29 mouse cellular contexts compared by ENCODE assay signal in the genomic region with DNA sequence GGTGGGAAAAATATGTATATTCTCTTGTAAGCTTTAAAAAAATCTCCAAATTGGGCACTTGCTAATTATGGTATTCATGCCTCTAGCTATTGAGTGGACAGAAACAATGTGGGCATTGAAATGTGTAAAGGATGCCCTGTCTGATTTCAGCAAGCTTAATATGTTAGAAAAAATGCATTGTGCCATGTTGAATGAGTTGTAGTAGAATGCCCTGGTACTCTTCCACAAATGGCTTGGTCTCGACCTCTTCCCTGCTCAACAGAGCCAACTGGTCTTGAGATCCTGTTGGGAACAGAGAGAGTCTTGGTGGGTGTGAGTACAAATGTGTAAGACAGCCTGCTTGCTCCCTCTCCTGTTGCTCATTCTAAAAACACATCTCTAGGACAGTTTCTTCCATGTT.
A peak's percentile ranks its signal among the peaks of the same experiment; 100 is the strongest.
DNase-seq lines count a peak whose midpoint lies in the region; ATAC-seq lines count a peak whose summit lies in the region.
"Had no signal": no experiment of that assay in that cellular context is flagged by ENCODE, and none has a peak within 500 bp of the region (broad histone marks: within the 10 kb centered on the region; RNA-seq: fewer than 3 reads in every experiment).

No protein-coding gene starts in this region.

- no peaks in the 10 kb centered on the region for H3K9me3 ChIP-seq in forebrain, embryonic 12.5 days
- H3K9me3 ChIP-seq in forebrain, embryonic 15.5 days, result no peaks in the 10 kb centered on the region
- H3K9me3 ChIP-seq in kidney, embryonic 15.5 days (replicated peaks), result no peaks in the 10 kb centered on the region
- H3K9me3 ChIP-seq: embryonic facial prominence, embryonic 12.5 days; embryonic facial prominence, embryonic 15.5 days; heart, embryonic 12.5 days; heart, embryonic 15.5 days; hindbrain, embryonic 10.5 days; hindbrain, embryonic 13.5 days; intestine, embryonic 15.5 days had no signal

- no peak overlapping the region for H3K9ac ChIP-seq in forebrain, embryonic 12.5 days
- H3K9ac ChIP-seq in forebrain, embryonic 15.5 days (replicated peaks), result no peak overlapping the region
- no peak overlapping the region for H3K9ac ChIP-seq in kidney, embryonic 15.5 days
- H3K9ac ChIP-seq: embryonic facial prominence, embryonic 12.5 days; embryonic facial prominence, embryonic 15.5 days; heart, embryonic 12.5 days; heart, embryonic 15.5 days; hindbrain, embryonic 13.5 days; intestine, embryonic 15.5 days had no signal

- no peaks in the 10 kb centered on the region for H3K27me3 ChIP-seq in forebrain, embryonic 12.5 days
- no peaks in the 10 kb centered on the region for H3K27me3 ChIP-seq in forebrain, embryonic 15.5 days
- H3K27me3 ChIP-seq in kidney, embryonic 15.5 days, result no peaks in the 10 kb centered on the region
- H3K27me3 ChIP-seq: embryonic facial prominence, embryonic 12.5 days; embryonic facial prominence, embryonic 15.5 days; heart, embryonic 12.5 days; heart, embryonic 15.5 days; intestine, embryonic 15.5 days had no signal

- 0 out of 2 replicates have a peak, but pooled peaks have one; percentile 53 for ATAC-seq in forebrain, embryonic 12.5 days (ENCODE audit: low FRiP score)
- peak; percentile 55; the same call in 1 of the 2 replicates for ATAC-seq in forebrain, embryonic 15.5 days (replicated peaks)
- ATAC-seq in kidney, embryonic 15.5 days (replicated peaks; ENCODE audit: low FRiP score), result no peak
- ATAC-seq in erythroid progenitor cell, adult 5-6 weeks (replicated peaks; ENCODE audit: low FRiP score, poor library complexity, severe bottlenecking), result no peak
- ATAC-seq: activated CD4-positive, CD25-positive, alpha-beta regulatory T cell, adult 4 months; CD4-positive, CD25-positive, alpha-beta regulatory T cell, adult 4 months; hindbrain, embryonic 16.5 days; intestine, embryonic 15.5 days had no signal

- 6% methylated on average over 1 of the region's 1 CpGs for WGBS in forebrain, embryonic 12.5 days
- 14% methylated on average over 1 of the region's 1 CpGs for WGBS in forebrain, embryonic 15.5 days
- WGBS in kidney, embryonic 15.5 days, result 60% methylated on average over 1 of the region's 1 CpGs

- no peak overlapping the region for H3K4me2 ChIP-seq in forebrain, embryonic 12.5 days
- H3K4me2 ChIP-seq in forebrain, embryonic 15.5 days (replicated peaks), result no peak overlapping the region
- no peak overlapping the region for H3K4me2 ChIP-seq in kidney, embryonic 15.5 days
- H3K4me2 ChIP-seq: embryonic facial prominence, embryonic 12.5 days; embryonic facial prominence, embryonic 15.5 days; heart, embryonic 12.5 days; heart, embryonic 15.5 days; hindbrain, embryonic 13.5 days; intestine, embryonic 15.5 days had no signal

- no peaks in the 10 kb centered on the region for H3K36me3 ChIP-seq in forebrain, embryonic 12.5 days (replicated peaks)
- H3K36me3 ChIP-seq in forebrain, embryonic 15.5 days, result no peaks in the 10 kb centered on the region
- no peaks in the 10 kb centered on the region for H3K36me3 ChIP-seq in kidney, embryonic 15.5 days
- H3K36me3 ChIP-seq: embryonic facial prominence, embryonic 12.5 days; embryonic facial prominence, embryonic 15.5 days; heart, embryonic 12.5 days; heart, embryonic 15.5 days; hindbrain, embryonic 10.5 days; hindbrain, embryonic 13.5 days; intestine, embryonic 15.5 days had no signal

- no peak overlapping the region for H3K4me3 ChIP-seq in forebrain, embryonic 12.5 days (replicated peaks)
- H3K4me3 ChIP-seq in forebrain, embryonic 15.5 days, result no peak overlapping the region
- H3K4me3 ChIP-seq in kidney, embryonic 15.5 days (replicated peaks), result no peak overlapping the region
- H3K4me3 ChIP-seq: embryonic facial prominence, embryonic 12.5 days; embryonic facial prominence, embryonic 15.5 days; gastrocnemius, adult 2 months; heart, embryonic 12.5 days; heart, embryonic 15.5 days; hindbrain, embryonic 10.5 days; hindbrain, embryonic 13.5 days; intestine, embryonic 15.5 days had no signal

- 0 out of 2 replicates have a peak, but pooled peaks cover 5% of the 10 kb centered on the region for H3K4me1 ChIP-seq in forebrain, embryonic 12.5 days
- peaks cover 4% of the 10 kb centered on the region; the same call in 1 of the 2 replicates for H3K4me1 ChIP-seq in forebrain, embryonic 15.5 days
- H3K4me1 ChIP-seq in kidney, embryonic 15.5 days, result no peaks in the 10 kb centered on the region
- H3K4me1 ChIP-seq: embryonic facial prominence, embryonic 12.5 days; embryonic facial prominence, embryonic 15.5 days; heart, embryonic 12.5 days; heart, embryonic 15.5 days; hindbrain, embryonic 10.5 days; hindbrain, embryonic 13.5 days; intestine, embryonic 15.5 days had no signal

- H3K27ac ChIP-seq in forebrain, embryonic 12.5 days, result no peak overlapping the region
- H3K27ac ChIP-seq in forebrain, embryonic 15.5 days (replicated peaks), result no peak overlapping the region
- H3K27ac ChIP-seq in kidney, embryonic 15.5 days, result no peak overlapping the region
- H3K27ac ChIP-seq: embryonic facial prominence, embryonic 12.5 days; embryonic facial prominence, embryonic 15.5 days; gastrocnemius, adult 2 months; heart, embryonic 15.5 days; hindbrain, embryonic 10.5 days; hindbrain, embryonic 13.5 days; intestine, embryonic 15.5 days had no signal

- DNase-seq in retina, postnatal 1 day, result peak; percentile 55
- no peak for DNase-seq in retina, embryonic 14.5 days (ENCODE audit: low spot score)
- no peak for DNase-seq in yolk sac, embryonic 10.5 days (ENCODE audit: low spot score)
- DNase-seq: adrenal gland, postnatal 10 days; adrenal gland, postnatal 36 days; cerebellum, adult 11 months; cerebellum, adult 2 months; cerebellum, adult 9-11 months; cerebellum, postnatal 25 days; gastrocnemius, adult 2 months; gastrocnemius, postnatal 14 days; heart, adult 11 months; heart, postnatal 10 days; heart, postnatal 36 days; kidney, adult 11 months had no signal

Comparison
In these comparisons a context has a peak if more than half of its experiments do, and no peak if none do; other contexts are left out.
1. ATAC-seq: peak in forebrain, embryonic 12.5 days (single experiment) and forebrain, embryonic 15.5 days (single experiment); none in kidney, embryonic 15.5 days (single experiment) and erythroid progenitor cell, adult 5-6 weeks (single experiment).